Mouse (Mus musculus): Measurements from ENCODE around the gene Msi2.

The Msi2 gene

DNA sequence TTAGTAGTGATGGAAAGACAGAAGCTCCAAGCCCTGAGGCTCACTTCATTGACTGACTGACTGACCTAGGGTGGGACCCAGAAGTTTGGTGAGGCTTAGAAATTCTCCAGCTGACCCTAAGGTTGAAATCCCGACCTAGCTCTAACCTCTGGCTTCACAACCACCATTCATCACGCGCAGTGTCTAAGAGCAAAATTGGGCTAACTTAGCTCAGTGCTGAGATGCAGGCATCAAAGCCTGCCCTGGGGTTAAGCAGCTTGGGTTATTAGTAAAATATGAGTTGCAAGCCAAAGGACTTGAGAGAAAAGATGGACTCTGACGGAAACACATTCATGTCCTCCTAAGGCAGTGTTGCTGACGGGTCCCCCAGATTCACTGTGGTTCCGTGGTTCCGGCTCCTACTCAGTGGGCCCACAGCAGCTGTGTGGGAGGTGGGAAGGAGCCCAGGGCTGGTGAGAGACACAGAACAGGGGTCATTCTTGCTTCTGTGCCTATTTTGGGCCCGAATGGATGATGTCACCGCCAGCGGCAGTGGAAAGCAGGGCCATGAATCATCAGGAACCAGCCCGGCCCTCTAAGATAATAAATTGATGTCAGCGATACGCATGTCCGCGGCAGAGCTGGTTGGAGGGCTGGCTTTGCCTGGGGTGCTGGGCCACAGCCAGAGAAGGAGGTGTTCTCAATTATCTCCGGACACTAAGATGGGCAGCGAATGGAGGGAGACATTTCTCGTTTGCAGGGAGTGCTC is 250.6 kb downstream of the Msi2 start:
- peak; percentile 73 for DNase-seq (ENCODE audit: extremely low read depth, insufficient read length, low spot score)

GRCm38 (mm10) chr11:88463951-88464350 is 254.4 kb downstream of the Msi2 start:
- DNase-seq (ENCODE audit: extremely low read depth, insufficient read length, low spot score) = no peak

- no peak for DNase-seq (ENCODE audit: extremely low read depth, insufficient read length, low spot score)
These were observed 255.5 kb downstream of the Msi2 start for GRCm38 (mm10) chr11:88462789-88463188.

DNA sequence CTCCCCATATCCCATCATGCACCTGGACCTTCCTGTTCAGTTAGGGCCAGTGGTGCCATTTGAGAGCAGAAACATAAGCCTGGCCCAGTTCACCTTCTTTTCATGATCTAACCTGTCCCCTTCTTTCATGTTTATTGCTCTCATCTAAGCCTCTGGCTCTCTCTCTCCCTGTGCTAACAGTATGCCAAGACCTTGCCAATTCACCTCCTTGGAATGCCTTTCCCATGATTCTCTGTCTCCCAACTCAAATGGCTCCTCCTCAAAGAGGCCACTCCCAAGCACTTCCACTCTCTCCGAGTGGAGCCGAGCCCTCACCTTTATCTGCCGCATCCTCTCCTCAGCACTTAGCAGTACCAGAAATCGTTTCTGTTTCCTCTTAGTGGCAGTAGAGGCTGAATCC is 256.7 kb downstream of the Msi2 start:
- DNase-seq (ENCODE audit: extremely low read depth, insufficient read length, low spot score) = no peak

DNA sequence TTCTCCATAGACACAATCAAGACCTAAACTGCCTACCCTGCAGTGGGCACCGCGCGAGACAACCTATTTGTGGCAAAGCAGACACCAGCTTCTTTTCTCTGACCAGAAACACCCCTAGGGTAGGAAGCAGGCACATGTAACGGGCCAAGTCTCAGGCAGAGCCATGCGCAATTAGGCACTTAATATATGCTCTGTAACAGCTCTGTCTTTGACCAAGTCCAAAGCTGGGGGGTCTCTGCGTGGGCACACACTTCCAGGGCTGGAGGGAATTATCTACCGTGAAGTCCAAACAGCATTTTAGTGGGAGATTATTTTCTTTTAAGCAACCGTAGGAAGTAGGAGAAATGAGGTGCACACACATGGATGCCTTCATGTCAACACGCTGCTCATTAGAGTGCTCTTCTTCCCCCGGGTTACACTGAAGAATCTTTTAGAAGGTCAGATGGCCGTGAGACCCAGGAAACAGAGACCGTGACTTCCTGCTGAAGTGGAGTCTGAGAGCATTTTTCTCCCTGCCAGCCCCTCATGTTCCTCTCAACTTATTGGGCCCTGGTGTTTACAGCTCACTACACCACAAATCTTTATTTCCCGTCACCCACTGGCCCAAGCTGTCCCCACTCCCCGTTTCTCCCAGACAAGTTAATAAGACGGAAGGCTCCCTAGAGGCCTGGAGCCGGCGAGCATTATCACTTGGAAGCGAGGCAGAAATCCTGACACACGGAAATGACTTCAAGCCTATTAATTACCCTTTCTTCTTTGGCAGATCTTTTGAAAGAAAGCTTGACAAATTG is 258.2 kb downstream of the Msi2 start:
- no peak for DNase-seq (ENCODE audit: extremely low read depth, insufficient read length, low spot score)

DNA sequence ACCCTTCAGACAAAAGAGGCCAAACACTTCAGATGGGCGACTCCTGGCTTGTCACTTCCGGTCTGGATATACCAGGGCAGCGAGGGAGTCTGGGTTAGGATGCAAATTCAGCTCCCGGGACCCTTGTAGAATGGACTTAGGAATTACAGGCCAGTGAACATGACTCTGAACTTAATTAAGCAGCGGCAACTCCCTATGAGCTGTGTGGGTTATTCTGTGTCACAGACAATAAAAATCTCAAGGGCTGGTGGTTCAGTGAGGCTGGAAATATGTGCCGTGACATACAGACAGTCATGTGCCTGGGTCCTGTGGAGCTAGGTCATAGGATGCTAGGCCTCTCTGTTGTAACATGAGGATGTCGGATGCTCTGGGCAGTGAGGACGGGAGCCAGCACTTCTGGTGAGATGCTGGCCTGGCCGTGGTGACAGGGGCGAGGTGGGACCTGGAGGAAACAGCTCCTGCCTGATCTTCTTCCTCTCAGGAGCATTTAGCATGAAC is 261.0 kb downstream of the Msi2 start:
- no peak for DNase-seq (ENCODE audit: extremely low read depth, insufficient read length, low spot score)

DNA sequence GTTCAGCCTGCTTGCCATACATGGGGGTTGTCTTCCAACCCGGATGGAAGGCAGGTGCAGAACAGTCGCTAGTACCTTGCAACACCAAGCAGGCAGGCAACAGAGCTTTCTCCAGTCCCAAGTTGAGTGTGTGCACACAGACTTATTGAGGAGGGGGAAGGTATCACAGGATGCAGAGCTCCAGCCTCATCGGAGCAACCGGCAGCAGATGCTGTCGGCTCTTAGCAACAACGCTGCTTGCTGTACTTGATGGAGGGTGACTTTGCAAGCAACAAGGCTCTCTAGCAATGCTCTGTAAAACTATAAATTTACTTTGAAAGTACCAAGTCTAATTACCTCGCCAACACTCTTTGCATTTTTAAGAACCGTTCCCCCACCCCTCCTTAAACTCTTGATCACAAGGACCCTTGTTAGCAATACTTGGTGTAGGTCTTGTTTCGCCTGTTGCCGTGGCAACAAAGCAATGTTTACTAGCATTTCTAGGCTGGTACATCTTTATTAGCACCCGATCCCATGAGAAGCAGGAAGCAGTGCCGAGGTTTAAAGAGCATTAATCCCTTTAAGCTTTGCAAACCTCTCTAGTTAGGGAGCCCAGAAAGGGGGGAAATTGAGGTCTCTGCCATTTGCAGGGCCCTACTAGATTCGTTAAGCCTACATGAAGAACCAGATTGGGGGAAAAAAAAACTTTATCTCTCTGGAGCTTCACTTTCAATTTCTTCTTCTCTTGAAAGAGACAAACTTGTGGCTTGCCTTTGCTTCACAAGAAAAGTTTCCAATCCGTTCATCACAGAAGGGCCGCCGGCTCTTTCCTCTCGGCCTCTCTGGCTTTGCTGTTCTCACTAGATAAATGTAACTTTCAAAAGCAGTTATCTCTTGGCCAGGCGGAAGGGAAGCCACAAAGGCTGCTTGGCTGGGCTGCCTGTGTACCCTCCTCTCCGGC is 263.2 kb downstream of the Msi2 start:
- no peak for DNase-seq (ENCODE audit: extremely low read depth, insufficient read length, low spot score)

GRCm38 (mm10) chr11:88449180-88449579 is 269.1 kb downstream of the Msi2 start:
- DNase-seq (ENCODE audit: extremely low read depth, insufficient read length, low spot score) = no peak

DNA sequence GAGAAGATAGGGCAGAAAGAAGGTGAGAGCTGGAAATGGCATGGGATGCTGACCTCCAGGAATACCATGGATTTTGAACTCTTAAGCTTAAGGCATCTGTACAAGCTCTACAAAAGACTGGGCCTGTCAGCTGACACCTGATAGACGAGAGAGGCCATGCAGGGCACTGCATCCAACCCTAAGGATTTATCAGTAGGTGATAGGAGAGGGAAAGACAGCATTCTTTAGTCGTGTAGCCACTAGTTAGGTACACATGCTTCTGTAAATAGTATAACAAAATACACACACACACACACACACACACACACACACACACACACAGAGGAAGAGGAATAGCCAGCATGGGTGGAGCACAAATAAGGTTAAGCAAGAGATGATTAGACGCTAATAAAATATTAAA is 269.7 kb downstream of the Msi2 start:
- DNase-seq (ENCODE audit: extremely low read depth, insufficient read length, low spot score) = no peak

DNA sequence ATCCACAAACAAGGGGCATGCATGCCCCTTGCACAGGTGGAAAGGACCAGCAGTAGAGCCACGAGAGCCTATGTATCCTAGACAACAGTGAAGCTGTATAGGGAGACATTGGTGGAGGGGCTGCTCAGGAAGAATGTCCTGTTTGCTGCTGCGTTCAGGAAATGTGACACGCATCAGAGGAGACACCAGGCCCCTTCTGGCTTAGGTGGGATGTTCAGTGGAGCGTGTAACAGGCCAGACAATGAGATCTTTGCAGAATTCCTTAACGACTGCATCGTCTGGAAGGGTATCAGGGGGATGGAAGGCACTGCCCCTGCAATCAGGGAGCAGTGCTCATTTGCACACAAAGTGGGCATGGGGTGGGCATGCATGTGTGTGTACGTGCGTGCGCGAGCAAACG is 271.0 kb downstream of the Msi2 start:
- DNase-seq (ENCODE audit: extremely low read depth, insufficient read length, low spot score) = no peak

DNA sequence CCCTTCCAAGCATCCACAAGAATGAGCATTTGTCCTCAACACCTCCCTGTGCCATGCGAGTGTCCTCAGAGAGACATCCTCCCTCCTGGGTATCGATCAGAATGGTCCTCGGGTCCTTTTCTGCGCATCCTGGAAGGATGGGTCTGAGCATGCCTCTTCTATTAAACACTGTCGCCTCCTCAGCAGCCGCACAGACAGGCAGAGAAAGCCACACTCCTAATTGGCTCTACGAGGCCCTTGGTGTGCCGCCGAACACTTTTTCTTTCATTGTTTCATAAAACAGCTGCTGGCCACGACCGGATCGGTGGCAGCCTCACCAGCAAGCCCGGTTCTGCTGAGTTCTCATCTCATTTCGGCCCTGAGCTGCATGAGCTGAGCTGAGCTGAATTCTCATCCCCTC is 274.4 kb downstream of the Msi2 start:
- DNase-seq (ENCODE audit: extremely low read depth, insufficient read length, low spot score) = no peak

GRCm38 (mm10) chr11:88443291-88443690 is 275.0 kb downstream of the Msi2 start:
- DNase-seq (ENCODE audit: extremely low read depth, insufficient read length, low spot score) = no peak

DNA sequence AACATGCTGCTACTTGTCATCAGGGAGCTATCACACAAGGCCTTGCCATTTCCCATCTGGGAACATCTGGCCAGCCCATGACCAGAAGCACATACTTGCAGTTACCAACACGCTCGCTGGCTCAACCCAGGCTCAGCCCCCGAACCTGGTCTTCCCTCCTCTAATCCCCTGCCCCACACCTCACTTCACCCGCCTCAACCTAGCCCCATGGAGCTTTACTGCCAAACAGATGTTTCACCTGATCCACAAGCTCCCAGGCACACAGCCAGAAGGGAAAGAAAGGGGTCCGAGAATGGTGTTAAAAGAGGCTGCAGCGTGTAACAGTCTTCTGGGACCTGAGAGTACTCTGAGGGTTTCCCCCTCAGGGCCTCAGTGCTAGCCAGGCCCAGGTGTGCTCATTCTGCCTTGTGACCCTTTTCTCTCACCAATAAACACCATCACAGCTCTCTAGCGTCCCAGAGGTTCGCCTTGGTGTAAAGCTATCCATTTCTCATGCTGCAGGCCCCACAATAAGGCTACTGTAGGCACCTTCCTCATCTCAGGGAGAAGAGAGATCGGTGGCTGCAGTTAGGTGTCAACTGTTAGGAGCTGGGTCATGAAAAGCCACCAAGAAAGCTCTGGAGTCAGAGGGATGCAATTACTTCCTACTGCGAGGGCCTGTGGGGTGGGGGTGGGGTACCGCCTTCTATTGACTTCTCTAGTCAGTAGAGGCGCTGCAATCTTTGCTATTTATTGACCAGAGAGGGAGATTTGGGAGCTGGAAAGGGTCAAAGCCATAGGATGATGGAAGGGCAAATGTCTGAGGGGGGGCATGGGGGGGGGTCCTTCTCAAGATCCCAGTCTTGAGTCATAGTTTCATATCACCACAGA is 276.2 kb downstream of the Msi2 start:
- DNase-seq (ENCODE audit: extremely low read depth, insufficient read length, low spot score) = no peak

GRCm38 (mm10) chr11:88438659-88439058 is 279.7 kb downstream of the Msi2 start:
- DNase-seq (ENCODE audit: extremely low read depth, insufficient read length, low spot score) = no peak

GRCm38 (mm10) chr11:88436596-88436995 is 281.7 kb downstream of the Msi2 start:
- no peak for DNase-seq (ENCODE audit: extremely low read depth, insufficient read length, low spot score)

GRCm38 (mm10) chr11:88435543-88435942 is 282.8 kb downstream of the Msi2 start:
- peak; percentile 31 for DNase-seq (ENCODE audit: extremely low read depth, insufficient read length, low spot score)

- no peak for DNase-seq (ENCODE audit: extremely low read depth, insufficient read length, low spot score)
These were observed 286.7 kb downstream of the Msi2 start for GRCm38 (mm10) chr11:88431363-88432269.

GRCm38 (mm10) chr11:88430292-88430691 is 288.0 kb downstream of the Msi2 start:
- no peak for DNase-seq (ENCODE audit: extremely low read depth, insufficient read length, low spot score)

DNA sequence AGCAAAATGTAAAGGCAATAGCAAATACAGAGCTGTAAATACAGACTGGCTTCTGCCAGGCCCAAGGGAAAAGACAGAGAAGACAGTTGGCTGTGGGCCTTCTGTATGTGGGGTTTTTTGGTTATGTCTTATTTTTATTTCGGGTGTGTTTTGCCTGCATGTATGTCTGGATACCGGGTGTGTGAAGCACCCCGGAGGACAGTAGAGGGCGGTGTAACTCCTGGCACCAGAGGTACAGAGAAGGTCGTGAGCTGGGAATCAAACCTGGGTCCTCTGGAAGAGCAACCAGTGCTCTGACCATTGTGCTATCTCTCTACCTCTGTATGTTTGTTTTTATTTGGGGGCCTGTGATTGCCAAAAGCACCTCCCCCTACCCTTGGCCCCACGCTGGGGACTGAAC is 288.6 kb downstream of the Msi2 start:
- no peak for DNase-seq (ENCODE audit: extremely low read depth, insufficient read length, low spot score)
